In the genomic region with DNA sequence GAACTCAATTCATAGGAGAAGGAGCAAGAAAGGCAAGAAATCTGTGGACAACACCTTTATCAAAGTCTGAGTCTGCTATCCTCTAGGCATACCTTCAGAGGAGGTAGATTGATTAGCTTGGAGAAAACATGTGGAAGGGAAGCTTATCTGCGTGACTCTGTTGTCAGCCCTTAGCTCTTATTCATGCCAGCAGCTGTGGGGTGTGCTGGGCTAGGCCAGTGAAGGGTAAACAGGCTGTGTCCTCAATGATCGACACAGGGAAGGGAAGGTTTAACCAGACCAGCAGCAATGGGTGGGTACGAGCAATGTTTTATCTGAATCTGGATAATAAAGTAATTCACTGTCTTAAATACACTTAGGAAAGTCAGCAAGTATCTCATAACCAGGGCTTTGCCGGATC, we compare ENCODE assay signal across 32 mouse cellular contexts.
"Had no signal": no experiment of that assay in that cellular context is flagged by ENCODE, and none has a peak within 500 bp of the region (broad histone marks: within the 10 kb centered on the region; RNA-seq: fewer than 3 reads in every experiment).

No protein-coding gene starts in this region.

- H3K4me3 ChIP-seq: limb, embryonic 10.5 days; limb, embryonic 12.5 days; limb, embryonic 13.5 days; limb, embryonic 15.5 days; liver, embryonic 12.5 days; liver, embryonic 13.5 days; liver, embryonic 15.5 days; lung, embryonic 15.5 days; midbrain, embryonic 10.5 days; midbrain, embryonic 12.5 days; midbrain, embryonic 13.5 days; midbrain, embryonic 15.5 days; myocyte; neural tube, embryonic 12.5 days had no signal

- ATAC-seq: liver, embryonic 12.5 days; liver, postnatal 0 days; lung, postnatal 0 days; midbrain, embryonic 13.5 days; midbrain, embryonic 15.5 days; midbrain, embryonic 16.5 days had no signal

- H3K9ac ChIP-seq: limb, embryonic 12.5 days; limb, embryonic 13.5 days; limb, embryonic 15.5 days; liver, embryonic 12.5 days; liver, embryonic 13.5 days; liver, embryonic 14.5 days; liver, embryonic 15.5 days; liver, postnatal 0 days; lung, embryonic 14.5 days; lung, embryonic 15.5 days; midbrain, embryonic 12.5 days; midbrain, embryonic 13.5 days; midbrain, embryonic 15.5 days; neural tube, embryonic 12.5 days had no signal

- H3K27ac ChIP-seq: limb, embryonic 10.5 days; limb, embryonic 12.5 days; limb, embryonic 13.5 days; limb, embryonic 15.5 days; liver, embryonic 12.5 days; liver, embryonic 13.5 days; liver, embryonic 14.5 days; liver, embryonic 15.5 days; lung, embryonic 15.5 days; macrophage; midbrain, embryonic 10.5 days; midbrain, embryonic 12.5 days; midbrain, embryonic 13.5 days; midbrain, embryonic 15.5 days; neural tube, embryonic 12.5 days had no signal

- H3K4me1 ChIP-seq: limb, embryonic 12.5 days; limb, embryonic 13.5 days; limb, embryonic 15.5 days; liver, embryonic 12.5 days; liver, embryonic 13.5 days; liver, embryonic 15.5 days; lung, embryonic 15.5 days; megakaryocyte, embryonic 14.5 days; midbrain, embryonic 10.5 days; midbrain, embryonic 12.5 days; midbrain, embryonic 13.5 days; midbrain, embryonic 15.5 days; neural tube, embryonic 12.5 days had no signal

- DNase-seq: left cerebral cortex, postnatal 4 days; liver; liver, embryonic 13.5 days; liver, postnatal 0 days; lung, adult 18-20 months; lung, adult 2 months; lung, embryonic 14.5 days; lung, postnatal 10 days; lung, postnatal 14 days; lung, postnatal 36 days; lung, postnatal 4 days; midbrain, embryonic 14.5 days had no signal

- H3K27me3 ChIP-seq: limb, embryonic 12.5 days; limb, embryonic 13.5 days; limb, embryonic 15.5 days; liver, embryonic 12.5 days; liver, embryonic 13.5 days; liver, embryonic 15.5 days; lung, embryonic 15.5 days; megakaryocyte, embryonic 14.5 days; midbrain, embryonic 12.5 days; midbrain, embryonic 13.5 days; midbrain, embryonic 15.5 days; neural tube, embryonic 12.5 days had no signal

- H3K36me3 ChIP-seq: limb, embryonic 10.5 days; limb, embryonic 12.5 days; limb, embryonic 13.5 days; limb, embryonic 15.5 days; liver, embryonic 12.5 days; liver, embryonic 13.5 days; liver, embryonic 15.5 days; lung, embryonic 15.5 days; midbrain, embryonic 10.5 days; midbrain, embryonic 12.5 days; midbrain, embryonic 13.5 days; midbrain, embryonic 15.5 days; neural tube, embryonic 12.5 days had no signal

- H3K9me3 ChIP-seq: limb, embryonic 10.5 days; limb, embryonic 12.5 days; limb, embryonic 13.5 days; limb, embryonic 15.5 days; liver, embryonic 12.5 days; liver, embryonic 13.5 days; liver, embryonic 15.5 days; lung, embryonic 15.5 days; megakaryocyte, embryonic 14.5 days; midbrain, embryonic 10.5 days; midbrain, embryonic 12.5 days; midbrain, embryonic 13.5 days; midbrain, embryonic 15.5 days; neural tube, embryonic 12.5 days had no signal

- H3K4me2 ChIP-seq: limb, embryonic 12.5 days; limb, embryonic 13.5 days; limb, embryonic 15.5 days; liver, embryonic 11.5 days; liver, embryonic 12.5 days; liver, embryonic 13.5 days; liver, embryonic 15.5 days; lung, embryonic 14.5 days; lung, embryonic 15.5 days; midbrain, embryonic 11.5 days; midbrain, embryonic 12.5 days; midbrain, embryonic 13.5 days; midbrain, embryonic 15.5 days; neural tube, embryonic 12.5 days had no signal
